Mouse (Mus musculus) granulocyte monocyte progenitor cell, adult 5-6 weeks (primary cell): ENCODE measurements around the gene Olfr311. TPM values are rescaled to one million over a fixed set of nuclear protein-coding genes. Genes with fewer than 3 reads are reported as not detected.

Experiments used
- ATAC-seq: replicated peaks from 2 replicates; pipeline ENCODE4 v1.8.0; 2016; ENCODE audit warnings: mild to moderate bottlenecking, moderate TSS enrichment, inconsistent platforms; ENCODE audit not compliant: poor library complexity, severe bottlenecking
- total RNA-seq, 2 experiments: library from RNA; stranded (forward) in 1 of 2; stranded (reverse) in 1 of 2; fragments of 200-712, 200-1000 nt in 1 of 2; fragments of >200 nt in 1 of 2; fragmentation: Nextera tagmentation in 1 of 2; gene quantifications; 2 replicates each; pipeline ENCODE4 v1.2.3; 2014 to 2017

Olfr311 gene
- total RNA-seq, 2 experiments from 2014 or later, result not detected

DNA sequence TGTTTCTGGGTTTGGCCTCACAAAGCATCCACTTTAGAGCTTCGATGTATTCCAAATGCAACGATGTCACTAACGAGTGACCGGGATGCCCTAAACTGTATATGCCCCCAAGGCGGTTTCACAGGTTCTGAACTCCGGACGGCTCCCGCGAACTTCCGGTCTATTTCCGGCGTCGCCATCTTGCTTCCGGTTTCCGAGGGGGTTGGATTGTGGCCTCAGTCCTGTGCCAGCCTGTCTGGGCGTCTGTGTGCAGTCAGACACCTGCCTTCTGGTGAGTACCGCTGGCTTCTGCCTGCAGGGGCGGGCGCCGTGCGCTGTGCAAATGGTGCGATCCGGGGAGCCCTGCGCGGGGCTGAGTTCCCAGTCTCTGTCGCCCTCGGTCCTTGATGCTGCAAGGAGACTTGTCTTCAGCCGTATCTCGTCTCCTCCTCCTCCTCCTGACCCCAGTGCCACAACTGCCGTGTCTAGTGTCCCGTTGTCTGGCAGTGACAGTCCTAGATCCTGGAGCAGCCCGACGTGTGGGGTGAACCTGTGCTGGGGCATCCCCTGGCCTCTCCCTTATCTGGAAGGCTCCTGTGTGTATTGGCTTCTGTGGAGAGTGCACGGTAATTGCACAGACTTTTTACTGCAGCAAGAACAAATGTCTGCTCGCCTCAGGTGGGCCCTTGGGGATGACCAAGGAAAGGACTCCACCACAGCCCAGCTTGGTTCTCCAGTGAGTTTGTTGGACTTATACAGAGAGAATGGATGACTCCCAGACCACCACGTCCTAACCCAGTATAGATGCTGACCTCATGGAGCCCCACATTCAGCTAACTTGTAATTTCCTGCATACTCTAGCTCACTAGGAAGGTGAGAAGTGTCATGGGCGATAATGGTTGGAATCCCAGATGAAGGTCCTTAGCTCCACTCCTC, 28.2 kb downstream of the Olfr311 start, which contains the start of gene 2810021J22Rik:
TSS of gene 2810021J22Rik (plus strand) at position 178 of the 915 bp plus-strand sequence.
- peak; percentile 92 for ATAC-seq

DNA sequence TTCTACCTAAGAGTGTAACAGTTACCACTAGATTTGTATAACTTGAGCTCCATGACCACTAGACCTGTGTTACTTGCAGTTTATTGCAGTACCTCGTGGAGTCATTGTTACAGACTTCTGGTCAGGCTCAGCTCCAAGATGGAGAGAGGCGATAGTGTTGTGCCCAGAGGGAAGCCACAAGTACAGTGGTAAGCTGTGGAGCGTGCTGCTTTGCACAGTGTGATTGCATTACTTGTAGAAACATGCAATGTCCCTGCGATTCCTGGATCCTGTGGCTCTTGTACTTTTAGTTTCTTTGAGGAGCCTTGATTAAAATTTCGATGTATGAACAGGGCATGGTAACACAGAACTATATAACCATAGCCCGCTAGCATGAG, 28.9 kb downstream of the Olfr311 start:
- ATAC-seq, result no peak

DNA sequence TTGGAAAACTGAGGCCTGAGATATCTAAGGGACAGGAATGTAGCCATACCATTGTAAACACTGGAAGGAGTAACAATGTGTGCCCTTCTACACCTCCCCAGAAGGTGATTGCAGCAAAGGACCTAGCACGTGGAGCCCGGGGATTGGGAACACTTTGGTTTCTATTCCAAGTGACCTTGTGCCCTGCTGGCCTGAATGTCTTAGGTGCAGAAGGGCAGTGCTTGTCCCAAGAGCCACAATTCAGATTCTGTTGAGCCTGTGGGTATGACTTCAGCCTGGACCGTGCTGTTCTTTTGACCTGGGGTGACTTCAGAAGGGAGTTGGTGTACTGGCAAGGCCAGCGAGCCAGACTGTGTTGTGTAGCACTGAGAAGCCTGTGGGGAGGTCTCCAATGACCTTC, 31.9 kb downstream of the Olfr311 start:
- no peak for ATAC-seq

DNA sequence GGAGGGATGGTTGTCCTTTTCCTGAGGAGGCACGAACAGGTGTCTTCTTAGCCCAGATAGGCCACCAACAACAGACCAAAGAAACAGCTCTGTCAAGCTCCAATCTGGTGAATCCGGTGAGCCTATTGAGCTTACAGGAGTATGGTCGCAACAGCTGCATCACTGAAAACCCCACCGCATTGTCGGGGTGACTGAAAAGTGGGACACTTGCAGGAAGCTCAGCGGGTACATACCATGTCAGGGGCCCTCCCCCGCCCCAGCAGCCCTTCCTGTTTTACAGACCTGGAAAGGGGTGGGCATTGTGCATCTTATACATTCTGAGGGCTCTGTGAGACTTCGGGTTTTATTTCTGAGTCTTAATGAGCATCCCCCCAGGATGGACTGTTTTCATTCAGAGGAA, 44.7 kb downstream of the Olfr311 start:
- no peak for ATAC-seq

DNA sequence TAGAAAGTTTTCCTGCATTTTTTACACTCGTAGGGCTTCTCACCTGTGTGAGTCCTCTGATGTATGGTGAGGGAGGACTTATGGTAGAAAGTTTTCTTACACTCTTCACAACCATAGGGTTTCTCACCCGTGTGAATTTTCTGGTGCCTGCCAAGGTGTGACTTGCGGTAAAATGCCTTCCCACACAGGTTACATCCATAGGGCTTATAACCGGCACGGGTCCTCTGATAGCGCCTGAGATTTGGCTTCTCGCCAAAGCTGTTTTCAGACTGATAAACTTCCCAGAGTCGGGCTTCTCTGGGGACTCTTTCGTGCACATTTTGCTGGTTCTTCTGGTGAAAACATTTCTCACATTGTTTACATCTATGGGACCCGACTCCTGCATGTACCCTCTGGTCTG, 51.5 kb downstream of the Olfr311 start:
- no peak for ATAC-seq

Other genes starting within 250 kb of the Olfr311 start
- not detected in 2 replicates for gene Olfr324, start 244.1 kb upstream of the Olfr311 start, total RNA-seq (2014; fragmentation: Nextera tagmentation)
- gene Olfr324, start 244.1 kb upstream of the Olfr311 start, total RNA-seq (2017), result not detected in 2 replicates
- not detected in 2 replicates for gene 2210407C18Rik, start 223.2 kb upstream of the Olfr311 start, total RNA-seq (2014; fragmentation: Nextera tagmentation)
- not detected in 2 replicates for gene 2210407C18Rik, start 223.2 kb upstream of the Olfr311 start, total RNA-seq (2017)
- not detected in 2 replicates for gene Olfr323, start 208.8 kb upstream of the Olfr311 start, total RNA-seq (2014; fragmentation: Nextera tagmentation)
- gene Olfr323, start 208.8 kb upstream of the Olfr311 start, total RNA-seq (2017), result not detected in 2 replicates
- gene Trim58, start 198.8 kb upstream of the Olfr311 start, total RNA-seq (2014; fragmentation: Nextera tagmentation), result 1.4 and 1.6 TPM in 2 replicates
- 0.31 and 0.56 TPM in 2 replicates for gene Trim58, start 198.8 kb upstream of the Olfr311 start, total RNA-seq (2017)
- not detected in 2 replicates for gene Olfr322, start 180.5 kb upstream of the Olfr311 start, total RNA-seq (2014; fragmentation: Nextera tagmentation)
- gene Olfr322, start 180.5 kb upstream of the Olfr311 start, total RNA-seq (2017), result not detected in 2 replicates
- gene Olfr320, start 158.2 kb upstream of the Olfr311 start, total RNA-seq (2014; fragmentation: Nextera tagmentation), result not detected in 2 replicates
- not detected in 2 replicates for gene Olfr320, start 158.2 kb upstream of the Olfr311 start, total RNA-seq (2017)
- gene Olfr319, start 140.1 kb upstream of the Olfr311 start, total RNA-seq (2014; fragmentation: Nextera tagmentation), result not detected in 2 replicates
- gene Olfr319, start 140.1 kb upstream of the Olfr311 start, total RNA-seq (2017), result not detected in 2 replicates
- not detected in 2 replicates for gene Olfr318, start 115.2 kb upstream of the Olfr311 start, total RNA-seq (2014; fragmentation: Nextera tagmentation)
- not detected in 2 replicates for gene Olfr318, start 115.2 kb upstream of the Olfr311 start, total RNA-seq (2017)
- gene Olfr317, start 100.0 kb upstream of the Olfr311 start, total RNA-seq (2014; fragmentation: Nextera tagmentation), result not detected in 2 replicates
- not detected in 2 replicates for gene Olfr317, start 100.0 kb upstream of the Olfr311 start, total RNA-seq (2017)
- gene Olfr316, start 86.5 kb upstream of the Olfr311 start, total RNA-seq (2014; fragmentation: Nextera tagmentation), result not detected in 2 replicates
- not detected in 2 replicates for gene Olfr316, start 86.5 kb upstream of the Olfr311 start, total RNA-seq (2017)
- gene Olfr315, start 66.1 kb upstream of the Olfr311 start, total RNA-seq (2014; fragmentation: Nextera tagmentation), result not detected in 2 replicates
- gene Olfr315, start 66.1 kb upstream of the Olfr311 start, total RNA-seq (2017), result not detected in 2 replicates
- not detected in 2 replicates for gene Olfr314, start 56.3 kb upstream of the Olfr311 start, total RNA-seq (2014; fragmentation: Nextera tagmentation)
- gene Olfr314, start 56.3 kb upstream of the Olfr311 start, total RNA-seq (2017), result not detected in 2 replicates
- gene Fam183b, start 37.3 kb upstream of the Olfr311 start, total RNA-seq (2014; fragmentation: Nextera tagmentation), result not detected in 2 replicates
- not detected in 2 replicates for gene Fam183b, start 37.3 kb upstream of the Olfr311 start, total RNA-seq (2017)
- gene Olfr313, start 24.3 kb upstream of the Olfr311 start, total RNA-seq (2014; fragmentation: Nextera tagmentation), result not detected in 2 replicates
- gene Olfr313, start 24.3 kb upstream of the Olfr311 start, total RNA-seq (2017), result not detected in 2 replicates
- not detected in 2 replicates for gene Olfr312, start 10.0 kb upstream of the Olfr311 start, total RNA-seq (2014; fragmentation: Nextera tagmentation)
- gene Olfr312, start 10.0 kb upstream of the Olfr311 start, total RNA-seq (2017), result not detected in 2 replicates
- gene Gm12258, start 7.9 kb downstream of the Olfr311 start, total RNA-seq (2014; fragmentation: Nextera tagmentation), result 4.1 and 6.7 TPM in 2 replicates
- 0.67 and 2.3 TPM in 2 replicates for gene Gm12258, start 7.9 kb downstream of the Olfr311 start, total RNA-seq (2017)
- 2.8 and 3.8 TPM in 2 replicates for gene 2810021J22Rik, start 28.0 kb downstream of the Olfr311 start, total RNA-seq (2014; fragmentation: Nextera tagmentation)
- gene 2810021J22Rik, start 28.0 kb downstream of the Olfr311 start, total RNA-seq (2017), result 2.1 and 2.5 TPM in 2 replicates
- gene Zfp39, start 65.0 kb downstream of the Olfr311 start, total RNA-seq (2014; fragmentation: Nextera tagmentation), result 14.5 and 16.7 TPM in 2 replicates
- 7.2 and 9.5 TPM in 2 replicates for gene Zfp39, start 65.0 kb downstream of the Olfr311 start, total RNA-seq (2017)
- not detected in 2 replicates for gene Btnl10, start 78.7 kb downstream of the Olfr311 start, total RNA-seq (2014; fragmentation: Nextera tagmentation)
- gene Btnl10, start 78.7 kb downstream of the Olfr311 start, total RNA-seq (2017), result 0.13 TPM in 1 of 2 replicates, not detected in the other
- gene Rnf187, start 99.7 kb downstream of the Olfr311 start, total RNA-seq (2014; fragmentation: Nextera tagmentation), result 78.6 and 79.3 TPM in 2 replicates
- gene Rnf187, start 99.7 kb downstream of the Olfr311 start, total RNA-seq (2017), result 60.0 and 82.2 TPM in 2 replicates
- not detected in 2 replicates for gene Hist3h2ba, start 109.7 kb downstream of the Olfr311 start, total RNA-seq (2014; fragmentation: Nextera tagmentation)
- gene Hist3h2ba, start 109.7 kb downstream of the Olfr311 start, total RNA-seq (2017), result 1.5 and 2.3 TPM in 2 replicates
- gene Hist3h2a, start 115.4 kb downstream of the Olfr311 start, total RNA-seq (2014; fragmentation: Nextera tagmentation), result 9.3 and 14.0 TPM in 2 replicates
- gene Hist3h2a, start 115.4 kb downstream of the Olfr311 start, total RNA-seq (2017), result 234 and 237 TPM in 2 replicates
- not detected in 2 replicates for gene Trim17, start 115.4 kb downstream of the Olfr311 start, total RNA-seq (2014; fragmentation: Nextera tagmentation)
- 0.13 TPM in 1 of 2 replicates, not detected in the other for gene Trim17, start 115.4 kb downstream of the Olfr311 start, total RNA-seq (2017)
- gene Trim11, start 138.8 kb downstream of the Olfr311 start, total RNA-seq (2014; fragmentation: Nextera tagmentation), result 29.0 and 32.3 TPM in 2 replicates
- gene Trim11, start 138.8 kb downstream of the Olfr311 start, total RNA-seq (2017), result 29.1 and 30.5 TPM in 2 replicates